Mouse (Mus musculus) mouse embryonic stem cell (cell line): Measurements from ENCODE around the gene Srp14.

Experiments used
- in situ Hi-C, 2 experiments: fragments of 300-500 bp; cut with MboI; formaldehyde crosslinking; loops; 1 replicate in 1 of 2; 3 replicates in 1 of 2; pipeline ENCODE4 v1.14.3; 2019 to 2020; ENCODE audit warnings: low sequenced_read_pairs in 2 of 2, low pct_unique_long_range_greater_than_20kb in 1 of 2, mixed read lengths in 1 of 2; ENCODE audit not compliant: unreplicated experiment in 1 of 2

Gene Srp14

DNA sequence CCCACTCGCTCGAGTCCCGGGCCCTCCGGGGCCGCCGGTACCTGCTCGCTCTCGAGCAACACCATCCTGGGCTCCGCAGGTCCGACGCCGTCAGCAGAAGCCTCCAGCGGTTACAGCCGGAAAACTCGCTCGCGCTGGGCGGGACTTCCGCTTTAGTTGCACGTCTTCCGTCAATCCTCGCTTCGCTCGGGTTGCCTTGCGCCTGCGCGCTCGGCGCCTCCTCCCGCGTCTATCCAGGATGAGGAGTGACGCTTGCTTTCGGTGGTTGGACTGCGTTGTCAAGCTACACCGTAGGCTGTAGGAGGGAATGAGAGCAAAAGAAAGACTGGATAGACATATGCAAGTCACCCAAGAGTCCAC, at the start of gene Srp14:
Gene Srp14, minus strand, starts transcription at position 162 of the 360 bp plus-strand sequence.
- in situ Hi-C loops: loop anchor here in 1 of 2 experiments (25.0 kb wide), 1 partner anchor 408 kb away; no protein-coding TSS in a partner anchor

DNA sequence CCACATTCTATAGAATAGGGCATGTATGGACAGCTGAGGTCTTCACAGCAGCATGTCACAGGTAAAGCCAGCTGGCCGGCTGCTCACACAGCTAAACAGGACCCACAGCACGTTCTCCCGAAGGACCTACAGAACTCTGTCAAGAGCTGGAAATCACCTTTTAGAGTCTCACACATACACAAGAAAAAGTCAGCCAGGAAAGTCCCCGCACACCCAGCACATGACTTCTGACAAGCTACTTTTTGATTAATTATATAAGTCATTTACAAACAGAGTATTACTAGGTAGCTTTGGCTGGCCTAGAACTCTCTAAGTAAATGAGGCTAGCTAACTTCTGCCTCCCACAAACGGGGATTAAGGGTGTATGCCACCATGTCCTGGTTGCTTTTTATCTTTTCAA, 47.0 kb upstream of the Srp14 start:
- in situ Hi-C loops: no loop called here

- in situ Hi-C loops: no loop called here
Observed at GRCm38 (mm10) chr2:118524811-118525210, 45.3 kb upstream of the Srp14 start.

DNA sequence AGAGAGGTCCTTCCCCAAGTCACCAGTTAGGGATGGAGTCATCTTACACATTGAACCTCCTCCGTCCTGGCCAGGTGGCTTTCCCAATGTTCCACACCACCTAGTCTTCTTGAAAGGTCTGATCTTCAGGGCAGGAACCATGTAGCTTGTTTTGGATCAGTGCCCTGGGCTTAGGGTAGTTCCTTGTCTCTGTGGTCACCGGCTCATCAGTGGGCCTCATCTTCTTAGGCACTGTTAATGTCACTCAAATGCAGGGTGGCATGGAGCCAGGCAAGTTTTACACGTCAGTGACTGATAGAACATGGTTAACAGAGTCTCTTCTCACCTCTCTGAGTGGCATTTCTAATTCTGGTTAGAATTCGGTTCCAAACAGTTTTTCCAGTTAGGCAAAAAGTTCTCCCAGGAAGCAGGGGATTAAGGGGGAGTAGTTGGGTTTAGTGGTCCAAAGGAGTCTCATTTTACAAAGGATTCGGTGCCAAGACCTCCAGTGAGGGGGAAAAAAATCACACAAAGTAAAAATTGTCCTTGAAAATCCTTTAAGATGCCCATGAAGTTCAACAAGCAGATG, 43.7 kb upstream of the Srp14 start:
- in situ Hi-C loops: no loop called here

GRCm38 (mm10) chr2:118522265-118522664, 42.8 kb upstream of the Srp14 start:
- in situ Hi-C loops: no loop called here

DNA sequence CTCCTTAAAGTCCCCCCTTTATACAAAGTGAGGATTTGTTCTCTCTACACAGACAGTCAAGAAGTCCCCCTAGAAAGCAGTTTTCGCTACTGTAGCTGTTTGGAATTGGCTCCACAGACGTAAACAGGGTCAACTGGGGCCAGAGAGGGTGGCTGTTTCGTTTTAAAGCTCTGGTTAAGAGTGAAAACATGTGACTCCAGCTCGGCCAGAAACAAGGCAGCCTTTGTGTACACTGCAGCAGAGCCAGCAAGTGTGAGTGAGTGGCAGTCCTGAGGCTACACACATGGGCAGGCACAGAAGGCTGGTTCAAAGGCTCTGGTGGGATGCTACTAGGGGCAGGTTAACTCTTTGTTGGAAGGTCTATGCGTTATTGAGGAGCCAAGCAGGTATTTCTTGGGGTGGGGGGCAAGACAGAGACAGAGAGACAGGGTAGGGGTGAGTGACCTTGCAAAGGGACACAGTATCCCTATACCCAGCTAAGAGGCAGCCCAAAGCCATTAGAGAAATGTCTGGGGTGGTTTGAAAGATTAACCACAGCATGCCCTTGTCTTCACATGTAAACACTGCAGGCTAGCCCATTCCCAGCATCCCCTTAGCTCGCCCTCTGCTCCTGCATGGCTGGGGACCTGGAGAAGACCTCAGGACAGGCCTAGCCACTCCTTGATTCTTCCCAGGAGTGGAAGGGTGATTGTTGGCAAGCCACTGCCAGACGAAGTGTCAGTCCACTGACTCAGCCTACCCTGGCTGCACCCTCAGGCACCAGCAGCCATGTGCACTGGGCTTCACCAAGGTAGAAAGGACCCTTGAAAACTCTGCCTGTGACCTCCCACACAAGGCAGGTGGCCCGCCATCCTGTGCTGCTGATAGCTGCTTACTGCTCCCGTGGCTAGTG, 40.8 kb upstream of the Srp14 start:
- in situ Hi-C loops: no loop called here

DNA sequence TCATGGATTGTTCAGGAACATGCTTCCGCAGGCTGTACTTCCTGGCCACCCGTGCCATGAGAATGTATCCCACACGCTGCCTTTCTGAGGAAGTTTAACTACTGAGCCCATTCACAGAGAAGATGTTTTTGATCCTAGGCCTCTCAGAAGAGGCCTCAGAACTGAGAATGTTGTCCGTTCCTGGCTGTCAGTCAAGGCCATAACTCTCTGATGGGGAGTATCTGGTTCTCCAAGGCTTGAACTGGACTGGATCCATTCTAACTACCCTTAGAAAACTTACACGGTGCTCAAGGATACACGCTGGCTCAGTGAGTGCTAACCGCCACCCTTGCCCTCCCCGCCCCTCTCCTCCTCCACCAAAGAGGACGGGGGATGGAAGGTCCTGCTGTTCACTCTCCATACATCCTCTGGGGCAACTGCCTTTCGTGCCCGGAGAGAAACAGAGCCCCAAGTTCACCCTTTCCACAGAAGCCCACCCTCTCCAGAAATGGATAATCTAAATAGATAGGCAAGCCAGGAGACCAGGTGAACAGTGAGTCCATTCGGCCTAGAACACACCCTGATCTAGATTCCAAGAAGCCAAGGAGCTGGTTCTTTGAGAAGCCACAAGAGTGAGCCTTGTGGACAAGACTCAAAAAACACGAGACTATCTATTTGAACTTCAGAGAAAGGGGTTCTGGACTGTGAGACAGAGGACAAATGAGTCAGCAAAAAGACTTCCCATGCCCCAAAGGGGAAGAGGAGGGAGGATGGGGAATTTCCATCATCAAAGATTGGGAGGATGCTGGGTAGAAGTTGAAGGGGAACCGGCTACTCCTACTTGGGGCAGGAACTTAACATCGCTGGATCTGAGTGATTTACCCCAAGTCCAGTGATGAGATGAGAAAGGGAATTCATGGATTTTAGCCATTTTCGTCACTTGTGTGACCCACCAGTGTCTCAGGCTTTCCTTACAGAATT, 33.2 kb upstream of the Srp14 start:
- in situ Hi-C loops: no loop called here

DNA sequence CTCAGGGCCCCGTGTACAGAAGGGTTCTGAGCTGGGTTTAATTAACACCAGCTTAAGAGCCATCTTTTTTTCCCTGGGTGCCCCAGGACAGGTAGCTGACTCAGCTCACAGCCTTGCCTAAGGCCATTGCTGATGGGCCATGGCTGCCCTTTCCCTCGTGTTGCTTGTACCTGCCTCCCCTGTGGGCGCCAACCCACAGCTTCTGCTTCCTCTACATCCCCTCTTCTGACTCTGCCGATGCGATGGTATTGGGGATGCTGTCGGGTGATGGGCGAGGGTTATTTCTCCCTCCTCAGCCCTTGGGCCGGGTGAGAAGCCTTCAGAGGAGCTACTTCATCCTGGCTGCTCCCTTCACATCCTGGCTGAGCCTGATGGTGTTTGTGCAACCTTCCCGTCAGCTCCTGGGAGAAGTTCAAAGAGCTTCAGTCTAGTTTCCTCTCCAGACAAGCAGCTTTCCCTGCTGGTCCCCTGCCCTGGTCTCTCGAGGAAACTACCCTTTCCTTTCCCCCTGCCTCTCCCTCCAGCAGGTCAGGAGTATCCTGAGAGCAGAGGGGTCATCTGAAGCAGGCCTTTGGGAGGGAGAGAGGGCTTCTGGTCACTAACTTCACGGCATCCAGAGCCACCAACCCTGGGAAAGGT, 32.4 kb upstream of the Srp14 start:
- in situ Hi-C loops: no loop called here

- in situ Hi-C loops: no loop called here
Observed at GRCm38 (mm10) chr2:118510447-118511310, 31.2 kb upstream of the Srp14 start.

DNA sequence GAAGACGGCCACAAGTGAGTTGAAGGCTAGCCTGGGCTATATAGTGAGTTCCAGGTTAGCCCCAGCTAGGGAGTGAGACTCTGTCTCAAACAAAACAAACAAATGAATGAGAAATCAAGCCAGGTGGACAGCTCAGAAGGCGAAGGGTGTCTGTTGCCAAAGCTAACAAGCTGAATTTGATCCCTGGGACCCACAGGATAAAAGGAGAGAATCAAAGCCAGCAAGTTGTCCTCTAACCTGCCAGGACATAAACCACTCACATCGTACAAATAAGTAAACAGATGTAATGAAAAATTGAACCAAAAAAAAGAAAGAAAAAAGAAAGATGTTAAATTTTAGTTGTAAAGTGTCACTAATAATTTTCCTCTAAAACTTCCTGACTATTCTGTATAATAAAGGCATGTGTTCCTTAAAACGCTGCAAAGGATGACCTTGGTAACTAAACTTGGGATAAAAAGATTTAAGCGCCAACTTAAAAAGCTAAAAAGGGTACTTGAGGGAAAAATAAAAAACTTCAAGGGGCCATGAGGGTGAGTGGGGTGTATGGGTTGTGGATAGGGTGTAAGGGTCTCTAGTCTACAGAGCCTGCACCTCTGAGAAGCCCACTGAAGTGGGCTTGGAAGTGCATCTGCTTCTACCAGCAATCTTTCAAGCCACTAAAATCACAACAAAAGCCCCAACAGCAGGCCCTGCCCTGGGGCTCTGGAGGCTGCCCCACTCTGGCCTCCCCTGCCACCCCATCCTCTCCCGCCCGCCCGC, 30.4 kb upstream of the Srp14 start:
- in situ Hi-C loops: no loop called here

- in situ Hi-C loops: no loop called here
Observed at GRCm38 (mm10) chr2:118507126-118507525, 27.6 kb upstream of the Srp14 start.

DNA sequence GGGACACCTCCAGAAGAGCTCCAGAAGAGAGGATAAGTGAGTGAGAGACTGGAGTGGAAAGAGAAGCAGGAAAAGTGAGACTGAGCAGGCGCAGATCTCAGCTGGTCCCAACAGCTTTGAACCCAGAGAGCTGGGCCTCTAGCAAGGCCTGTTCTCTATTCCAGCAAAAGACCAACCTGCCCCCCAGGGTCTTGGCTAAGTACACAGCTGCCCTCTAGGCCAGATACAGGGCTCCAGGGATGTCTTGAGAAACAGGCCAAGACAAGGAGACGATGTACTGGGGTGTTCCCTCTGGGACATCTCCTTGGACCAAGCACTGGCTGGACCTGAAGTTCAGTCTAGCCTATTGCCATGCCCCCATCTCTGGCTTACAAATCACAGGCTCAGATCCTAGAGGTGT, 20.7 kb upstream of the Srp14 start:
- in situ Hi-C loops: no loop called here

DNA sequence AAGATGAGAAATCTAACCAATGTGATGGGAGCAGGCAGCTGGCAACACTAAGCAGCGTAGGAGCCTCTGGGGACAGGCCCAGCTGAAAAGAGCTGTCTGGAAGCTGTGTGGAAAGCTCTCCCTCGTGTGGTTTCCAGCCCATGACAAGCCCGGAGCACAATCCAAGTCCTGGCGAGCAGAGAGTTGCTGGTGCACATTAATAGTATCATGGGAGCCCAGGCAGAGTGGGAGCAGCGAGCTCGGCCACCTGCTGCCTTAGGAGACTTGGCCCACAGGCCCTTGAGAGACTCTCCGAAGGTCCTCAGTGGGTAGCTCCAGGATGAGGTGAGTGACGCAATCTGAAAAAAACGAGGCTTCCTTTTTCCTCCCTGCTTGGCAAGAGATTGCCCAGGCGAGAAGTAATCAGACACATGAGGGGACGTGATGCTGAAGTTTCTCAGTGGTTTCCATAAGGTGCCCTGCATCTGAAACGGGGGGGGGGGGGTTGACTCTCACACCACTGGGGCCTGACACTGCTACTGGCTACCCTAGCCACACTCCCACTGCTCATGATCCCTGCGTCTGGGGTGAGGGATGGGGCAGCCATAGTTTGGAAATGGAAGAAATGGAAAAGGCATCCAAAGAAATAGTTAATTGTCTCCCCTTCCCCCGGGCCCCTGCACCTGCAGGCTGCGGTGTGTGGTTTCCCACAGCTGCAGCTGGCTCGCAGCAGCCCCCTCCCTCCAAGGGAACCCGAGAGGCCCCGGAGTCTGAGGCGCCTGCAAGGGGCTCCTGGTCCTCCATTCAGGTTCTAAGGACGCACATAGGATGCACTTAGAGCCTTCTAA, 19.8 kb upstream of the Srp14 start:
- in situ Hi-C loops: loop anchor here in 1 of 2 experiments (25.0 kb wide), 1 partner anchor 388 kb away; no protein-coding TSS in a partner anchor

DNA sequence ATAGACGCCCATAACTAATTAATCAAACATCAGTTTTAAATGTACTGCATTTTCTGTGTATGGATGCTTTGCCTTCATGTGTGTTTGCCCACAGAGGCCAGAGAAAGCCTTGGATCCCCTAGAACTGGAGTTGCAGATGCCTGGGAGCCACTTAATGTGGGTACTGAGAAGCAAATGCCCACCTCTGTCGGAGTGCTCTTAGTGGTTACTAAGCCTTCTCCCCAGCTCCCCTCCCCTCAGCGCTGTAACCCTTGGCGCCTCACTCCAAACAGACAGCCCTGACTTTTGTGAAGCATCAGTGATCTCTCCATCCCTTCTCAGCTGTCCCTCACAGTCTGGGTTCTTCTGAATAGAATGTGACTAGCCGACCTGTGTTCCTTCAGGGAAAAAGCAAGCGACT, 19.0 kb upstream of the Srp14 start:
- in situ Hi-C loops: loop anchor here in 1 of 2 experiments (25.0 kb wide), 1 partner anchor 389 kb away; no protein-coding TSS in a partner anchor

DNA sequence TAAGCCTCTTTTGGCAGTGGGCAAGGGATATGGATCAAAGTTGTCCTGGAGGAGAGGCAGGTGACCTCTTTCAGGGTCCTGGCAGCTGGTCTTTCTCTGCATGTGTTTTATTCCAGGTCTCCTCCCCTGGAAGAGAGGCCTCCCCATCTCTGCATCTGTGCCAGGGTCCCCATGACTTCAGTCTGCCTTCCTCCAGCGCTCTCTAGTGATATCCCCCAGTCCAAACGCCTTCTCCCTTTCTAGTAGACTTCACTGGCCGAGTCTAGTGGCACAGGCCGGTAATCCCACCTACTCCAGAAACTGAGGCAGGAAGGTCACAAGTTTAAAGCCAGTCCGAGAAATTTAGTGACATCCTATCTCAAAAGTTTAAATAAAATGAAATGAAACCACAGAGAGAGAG, 18.4 kb upstream of the Srp14 start:
- in situ Hi-C loops: loop anchor here in 1 of 2 experiments (25.0 kb wide), 1 partner anchor 389 kb away; no protein-coding TSS in a partner anchor

DNA sequence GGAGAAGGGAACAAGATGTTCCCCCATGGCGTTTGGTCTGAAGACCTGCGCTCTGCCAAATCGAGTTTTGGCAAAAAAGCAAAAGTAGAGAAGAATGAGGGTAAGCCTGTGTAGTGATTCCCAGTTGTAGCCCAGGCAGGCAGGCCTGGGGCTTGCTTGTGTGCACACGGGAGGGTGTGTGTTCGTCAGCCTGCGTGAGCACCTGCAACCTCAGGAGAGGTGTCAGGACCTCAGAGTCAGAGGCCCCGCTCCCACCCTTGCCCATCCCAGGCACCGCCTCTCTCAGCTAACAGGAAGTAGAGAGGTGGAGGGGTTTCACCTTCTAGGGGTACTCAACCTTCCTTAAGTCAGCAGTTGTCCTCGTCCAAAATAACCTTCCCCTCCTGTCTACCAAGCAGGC, 15.5 kb upstream of the Srp14 start:
- in situ Hi-C loops: loop anchor here in 1 of 2 experiments (25.0 kb wide), 1 partner anchor 392 kb away; no protein-coding TSS in a partner anchor
